Mouse (Mus musculus) left cerebral cortex, adult 2 months (tissue): ENCODE data around the gene Dhrs7b. TPM values are rescaled to one million over a fixed set of nuclear protein-coding genes. Genes with fewer than 3 reads are reported as not detected.

Source experiments
- DNase-seq, 2 experiments: peaks; one replicate each; pipeline ENCODE4 v3.0.0; 2021 to 2022; ENCODE audit warnings: low spot score in 2 of 2, mixed read lengths in 1 of 2; ENCODE audit errors: extremely low spot score in 1 of 2
- H3K27ac ChIP-seq: fragments of 200-600 bp; 2 replicates; pipeline ENCODE4 v1.8.1; 2022
- H3K4me3 ChIP-seq: fragments of 200-600 bp; 2 replicates; pipeline ENCODE4 v1.8.1; 2022
- CTCF ChIP-seq: fragments of 200-600 bp; IDR thresholded peaks from 2 replicates; pipeline ENCODE4 v1.8.1; 2022; ENCODE audit warnings: antibody characterized with exemption, mild to moderate bottlenecking, moderate library complexity
- intact Hi-C: fragments of 180-260 bp; cut with DNase I; formaldehyde crosslinking; loops from one replicate; pipeline ENCODE4 v1.15.1; 2025
- total RNA-seq, 2 experiments: library from RNA; stranded (reverse); gene quantifications; 2 replicates each; pipeline ENCODE4 v1.2.3; 2021

The Dhrs7b gene
- total RNA-seq, 2 experiments from 2014 or later = 27.3 to 28.4 TPM

- no peak for TF ChIP-seq CTCF
- no peak for DNase-seq
- intact Hi-C loops = no loop called here
Observed at GRCm38 (mm10) chr11:60816398-60816797, 14.0 kb upstream of the Dhrs7b start.

DNA sequence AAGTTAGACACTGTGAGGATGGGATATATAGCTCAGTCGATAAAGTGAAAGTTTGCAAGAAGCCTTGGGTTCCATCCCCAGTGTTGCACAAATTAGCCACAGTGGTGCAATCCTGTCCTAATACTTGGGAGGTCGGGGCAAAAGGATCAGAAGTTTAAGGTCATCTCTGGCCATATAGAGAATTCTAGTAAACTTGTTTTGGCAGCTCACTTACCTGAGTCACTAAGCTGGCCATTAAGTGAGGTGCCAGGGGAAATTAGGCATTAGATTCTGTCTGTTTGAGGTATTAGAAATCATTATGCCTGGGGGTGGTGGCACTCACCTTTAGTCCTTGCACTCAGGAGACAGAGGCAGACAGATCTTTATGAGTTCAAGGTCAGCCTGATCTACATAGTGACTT is 6.7 kb upstream of the Dhrs7b start:
- no peak for TF ChIP-seq CTCF
- H3K27ac ChIP-seq = no peak overlapping the region
- intact Hi-C loops = no loop called here
- DNase-seq = no peak
- no peak overlapping the region for H3K4me3 ChIP-seq

More at GRCm38 (mm10) chr11:60816398-60816797, 14.0 kb upstream of the Dhrs7b start:
- no peak overlapping the region for H3K27ac ChIP-seq
- H3K4me3 ChIP-seq = no peak overlapping the region

GRCm38 (mm10) chr11:60825191-60825590 is 5.2 kb upstream of the Dhrs7b start:
- no peak overlapping the region for H3K27ac ChIP-seq
- intact Hi-C loops = no loop called here

GRCm38 (mm10) chr11:60826700-60827099 is 3.7 kb upstream of the Dhrs7b start:
- intact Hi-C loops = no loop called here
- Histone ChIP-seq H3K4me3 (no peak overlapping the region), H3K27ac (no peak overlapping the region)
- DNase-seq = no peak
- no peak for TF ChIP-seq CTCF

More at GRCm38 (mm10) chr11:60825191-60825590, 5.2 kb upstream of the Dhrs7b start:
- no peak for DNase-seq
- no peak for TF ChIP-seq CTCF
- H3K4me3 ChIP-seq = no peak overlapping the region

- no peak for TF ChIP-seq CTCF
- intact Hi-C loops = no loop called here
- no peak overlapping the region for H3K27ac ChIP-seq
- no peak for DNase-seq
- no peak overlapping the region for H3K4me3 ChIP-seq
Observed at GRCm38 (mm10) chr11:60827241-60827945, 3.0 kb upstream of the Dhrs7b start.

- Histone ChIP-seq H3K4me3 (no peak overlapping the region), H3K27ac (no peak overlapping the region)
- TF ChIP-seq CTCF = peak; percentile 21
- DNase-seq = no peak
- intact Hi-C loops = no loop called here
Observed at GRCm38 (mm10) chr11:60828903-60829302, 1.5 kb upstream of the Dhrs7b start.

- intact Hi-C loops = no loop called here
- no peak for DNase-seq
- TF ChIP-seq CTCF = no peak
- Histone ChIP-seq H3K4me3 (no peak overlapping the region), H3K27ac (no peak overlapping the region)
Observed at GRCm38 (mm10) chr11:60836897-60837296, 6.5 kb downstream of the Dhrs7b start.

DNA sequence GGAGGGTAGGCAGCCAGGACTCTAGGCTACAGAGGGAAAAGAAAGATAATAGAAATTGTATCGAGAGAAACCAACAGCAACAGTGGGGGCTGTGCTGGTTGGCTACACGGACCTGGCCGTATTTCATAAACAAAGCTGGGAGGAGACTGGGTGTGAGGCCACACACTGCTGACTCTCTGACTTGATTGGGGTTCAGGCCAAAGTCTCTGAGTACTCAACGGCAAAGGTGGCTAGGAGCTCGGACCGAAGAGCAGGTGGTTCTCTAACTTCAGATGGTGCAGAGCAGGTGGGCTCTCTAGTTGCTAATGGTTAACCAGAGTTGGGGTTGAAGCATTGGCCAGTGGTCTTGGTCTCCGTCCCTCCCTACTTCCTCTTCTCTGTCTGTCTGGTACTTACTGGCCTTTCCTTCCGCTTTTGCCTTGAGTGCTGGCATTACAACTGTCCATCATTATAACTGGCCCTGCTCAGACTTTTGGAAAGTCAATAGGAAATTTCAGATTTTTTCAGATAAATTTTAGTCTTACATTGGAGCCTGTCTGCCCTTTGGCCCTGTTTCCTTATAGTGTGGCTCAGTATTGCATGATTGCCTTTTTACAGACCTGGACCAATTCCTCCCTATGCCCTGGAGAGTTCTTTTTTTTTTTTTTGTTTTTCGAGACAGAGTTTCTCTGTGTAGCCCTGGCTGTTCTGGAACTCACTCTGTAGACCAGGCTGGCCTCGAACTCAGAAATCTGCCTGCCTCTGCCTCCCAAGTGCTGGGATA is 7.4 kb downstream of the Dhrs7b start:
- H3K27ac ChIP-seq = no peak overlapping the region
- no peak for DNase-seq
- H3K4me3 ChIP-seq = no peak overlapping the region
- intact Hi-C loops = no loop called here
- no peak for TF ChIP-seq CTCF

DNA sequence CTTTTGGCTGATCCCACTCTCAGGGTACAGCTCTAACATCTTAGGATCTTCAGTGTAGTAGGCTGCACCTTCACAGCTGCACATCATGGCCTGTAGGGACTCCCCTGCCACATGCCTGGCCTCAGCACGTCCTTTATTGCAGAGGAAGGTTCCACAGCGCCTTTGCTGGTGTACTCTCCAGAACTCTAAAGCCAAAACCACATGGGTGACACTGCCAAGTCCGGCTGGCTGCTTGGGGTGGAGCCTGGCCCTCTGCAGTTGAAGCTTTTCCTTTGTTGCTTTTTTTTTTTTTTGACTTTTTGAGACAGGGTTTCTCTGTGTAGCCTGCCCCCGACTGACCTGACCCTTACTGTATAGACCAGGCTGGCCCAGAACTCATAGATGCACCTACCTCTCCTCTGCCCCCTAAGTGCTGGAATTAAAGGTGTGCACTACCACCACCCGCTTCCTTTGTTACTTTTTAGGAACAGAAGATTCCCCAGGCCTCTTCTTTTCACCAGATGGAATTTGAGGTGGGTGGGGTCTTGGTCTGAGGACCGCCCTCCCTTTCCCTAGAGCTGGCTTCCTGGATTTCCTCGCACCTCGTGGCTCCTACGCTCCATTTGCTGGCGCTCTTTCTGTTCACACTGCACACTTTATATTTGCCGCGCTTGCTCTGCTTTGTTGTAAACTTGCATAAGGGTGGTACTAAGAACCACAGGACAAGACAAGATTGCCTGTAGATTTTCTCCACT is 11.2 kb downstream of the Dhrs7b start:
- H3K27ac ChIP-seq = no peak overlapping the region
- no peak for TF ChIP-seq CTCF
- intact Hi-C loops = no loop called here
- no peak overlapping the region for H3K4me3 ChIP-seq
- no peak for DNase-seq

GRCm38 (mm10) chr11:60843412-60843811 is 13.0 kb downstream of the Dhrs7b start:
- Histone ChIP-seq H3K27ac (no peak overlapping the region), H3K4me3 (no peak overlapping the region)
- intact Hi-C loops = no loop called here
- TF ChIP-seq CTCF = no peak
- no peak for DNase-seq

GRCm38 (mm10) chr11:60845415-60845814 is 15.0 kb downstream of the Dhrs7b start:
- intact Hi-C loops = no loop called here
- H3K4me3 ChIP-seq = no peak overlapping the region
- no peak for DNase-seq
- no peak overlapping the region for H3K27ac ChIP-seq
- TF ChIP-seq CTCF = no peak

- intact Hi-C loops = no loop called here
- H3K27ac ChIP-seq = no peak overlapping the region
- no peak overlapping the region for H3K4me3 ChIP-seq
- no peak for DNase-seq
- TF ChIP-seq CTCF = no peak
Observed at GRCm38 (mm10) chr11:60856587-60856986, 26.2 kb downstream of the Dhrs7b start.
